Mouse (Mus musculus) telencephalon, adult 2 months (tissue): ENCODE results near the gene Syce1l.

Experiments
- DNase-seq: peaks from one replicate; pipeline ENCODE4 v3.0.0-alpha.2; 2011; ENCODE audit warnings: low read depth, low spot score

The Syce1l gene

GRCm38 (mm10) chr8:113673300-113673699, 30.3 kb downstream of the Syce1l start:
- DNase-seq = no peak

DNA sequence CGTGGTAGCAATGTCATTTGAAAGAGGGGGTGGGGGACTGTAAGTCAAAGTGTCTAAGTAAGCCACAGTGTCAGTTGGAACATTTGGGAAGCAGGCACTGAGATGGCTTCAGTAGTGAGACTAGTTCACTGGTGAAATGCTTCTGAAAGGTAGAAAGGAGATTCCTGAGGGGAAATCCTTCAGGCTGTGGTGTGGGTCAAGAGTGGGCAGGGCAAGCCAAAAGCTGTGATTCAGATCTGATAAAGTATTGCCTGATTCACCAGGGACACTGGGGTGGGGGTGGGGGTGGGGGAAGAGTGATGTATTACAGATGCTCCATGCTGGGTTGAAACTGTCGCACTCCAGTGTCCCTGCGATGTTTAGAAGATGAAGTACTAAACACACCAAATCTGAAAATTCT, 31.6 kb downstream of the Syce1l start:
- DNase-seq = no peak

DNA sequence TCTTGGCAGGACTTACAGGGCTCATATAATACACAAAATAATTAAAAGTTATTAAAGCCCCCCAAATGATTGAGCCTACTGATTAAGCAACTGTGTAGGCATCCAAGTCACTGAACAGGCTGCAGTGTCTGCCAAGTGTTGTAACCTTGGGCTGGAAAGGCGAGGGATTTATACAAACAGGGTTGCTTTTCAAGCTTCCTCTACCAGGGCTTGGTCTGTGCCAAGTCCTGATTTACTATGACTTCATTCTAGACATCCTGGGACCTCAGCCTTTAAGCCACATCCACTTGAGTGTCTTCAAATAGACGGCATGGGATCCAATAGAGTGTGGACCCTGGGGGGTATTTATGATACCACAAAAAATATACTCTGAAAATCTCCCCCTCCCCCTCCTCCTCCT, 32.3 kb downstream of the Syce1l start:
- no peak for DNase-seq

- DNase-seq = no peak
Measured at GRCm38 (mm10) chr8:113676811-113677210, 33.8 kb downstream of the Syce1l start.

- DNase-seq = no peak
Measured at GRCm38 (mm10) chr8:113679361-113679760, 36.3 kb downstream of the Syce1l start.

- DNase-seq = no peak
Measured at GRCm38 (mm10) chr8:113687889-113688542, 45.0 kb downstream of the Syce1l start.

- DNase-seq = no peak
Measured at GRCm38 (mm10) chr8:113688543-113688915, 45.5 kb downstream of the Syce1l start.

GRCm38 (mm10) chr8:113691622-113692343, 48.8 kb downstream of the Syce1l start:
- DNase-seq = no peak

DNA sequence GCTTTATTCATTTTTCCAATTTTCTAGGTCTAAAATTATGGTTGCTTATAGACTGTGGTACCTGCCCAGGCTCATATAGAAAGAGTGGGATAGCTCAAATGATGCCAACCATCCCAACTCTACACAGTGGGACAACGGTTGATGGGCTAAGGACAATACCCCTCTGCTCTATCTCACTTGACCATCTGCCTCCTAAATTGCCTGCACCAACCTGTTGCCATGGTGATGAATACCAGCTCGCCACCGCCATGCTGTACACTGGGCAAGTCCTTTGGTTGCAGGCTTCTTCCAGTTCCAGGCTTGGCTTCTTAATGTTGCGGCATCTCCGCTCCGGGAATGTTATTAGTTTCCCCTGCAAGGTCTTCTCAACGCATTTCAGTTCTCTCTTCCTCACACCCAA, 62.0 kb downstream of the Syce1l start:
- no peak for DNase-seq
